Mouse (Mus musculus) lung, postnatal 0 days (tissue): ENCODE measurements around the gene Gm20388.

ENCODE experiments used
- CTCF ChIP-seq: IDR thresholded peaks from 2 replicates; pipeline ENCODE4 v1.5.1; 2016; ENCODE audit warnings: antibody characterized with exemption, mild to moderate bottlenecking
- EP300 ChIP-seq: IDR thresholded peaks from 2 replicates; pipeline ENCODE4 v1.6.1; 2016; ENCODE audit warnings: antibody characterized with exemption, mild to moderate bottlenecking, control low read depth

DNA sequence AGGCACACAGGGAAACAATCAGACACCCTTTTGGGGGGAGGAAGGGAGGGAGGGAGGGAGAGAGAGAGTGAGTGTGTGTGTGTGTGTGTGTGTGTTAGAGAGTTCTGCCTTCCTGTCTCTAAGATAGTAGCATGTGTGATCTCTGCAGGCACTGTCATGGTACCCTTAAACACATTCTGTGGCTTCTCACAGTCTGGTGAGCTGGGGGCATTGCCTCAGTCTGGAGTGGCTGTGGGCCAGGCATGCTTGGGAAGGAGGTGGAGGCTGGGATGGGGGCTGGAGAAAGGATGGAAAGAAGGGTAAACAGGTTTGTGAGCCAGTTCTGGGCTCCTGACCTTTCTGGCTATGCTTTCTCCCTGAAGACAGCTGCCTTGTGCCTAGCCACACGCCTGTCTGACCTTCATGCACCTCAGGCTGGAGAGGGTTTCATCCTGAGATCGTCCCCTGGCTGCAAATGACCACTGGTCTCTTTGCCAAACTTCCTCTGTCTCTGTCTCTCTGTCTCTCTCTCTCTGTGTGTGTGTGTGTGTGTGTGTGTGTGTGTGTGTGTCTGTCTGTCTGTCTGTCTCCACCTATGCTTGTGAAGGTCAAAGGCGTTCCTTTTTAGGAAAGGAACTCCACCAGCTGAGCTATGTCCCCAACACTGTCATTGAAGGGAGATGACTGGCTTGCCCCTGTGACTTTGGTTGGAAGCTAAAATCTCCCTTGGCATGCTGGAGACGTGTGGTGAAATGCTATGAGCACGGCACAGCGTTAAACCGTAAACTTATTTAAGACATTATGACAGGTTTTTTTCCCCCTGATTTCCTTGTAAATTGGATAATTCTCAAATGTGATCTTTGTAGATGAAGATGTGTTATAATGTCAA, 4195.9 kb downstream of the Gm20388 start:
- TF ChIP-seq CTCF (no peak), EP300 (peak; percentile 58; the same call in 1 of the 2 replicates)
